Mouse (Mus musculus): ENCODE results near the gene Wdhd1.

DNA sequence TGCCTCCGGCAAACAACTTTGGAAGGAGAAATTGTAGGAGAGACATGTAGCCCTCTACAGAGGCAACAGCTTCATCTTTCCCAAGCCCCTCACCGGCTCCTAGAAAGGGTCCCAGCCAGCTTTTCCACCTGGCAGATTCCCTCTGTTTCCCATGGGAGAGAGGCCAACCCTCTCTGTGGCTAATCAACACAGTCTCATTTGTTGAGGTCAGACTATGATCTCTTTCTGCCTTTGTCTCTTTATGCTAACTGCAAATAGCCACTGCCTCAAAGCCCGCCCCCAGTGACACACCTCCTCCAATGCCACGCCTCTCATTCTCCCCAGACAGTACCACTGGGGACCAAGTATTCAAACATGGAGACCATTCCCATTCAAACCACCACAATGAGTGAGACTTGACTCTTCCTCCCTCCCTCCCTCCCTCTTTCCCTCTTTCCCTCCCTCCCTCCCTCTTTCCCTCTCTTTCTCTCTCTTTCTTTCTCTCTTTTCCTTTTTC, 66.9 kb downstream of the Wdhd1 start:
- TF ChIP-seq USF2 (IDR thresholded peaks at IDR 0.05; ENCODE audit: borderline replicate concordance in 1 of 2, insufficient read depth in 1 of 2, low read depth in 1 of 2, low read length in 2 of 2), result no peak
- TF ChIP-seq CTCF (IDR thresholded peaks at IDR 0.05 in 2 of 3, conservative IDR thresholded peaks at IDR 0.05 in 1 of 3; ENCODE audit: control insufficient read depth in 1 of 3, insufficient read depth in 1 of 3, low read depth in 2 of 3, low read length in 3 of 3, poor library complexity in 1 of 3, severe bottlenecking in 1 of 3), result no peak
- no peak for TF ChIP-seq POLR2A (IDR thresholded peaks at IDR 0.05; ENCODE audit: control insufficient read depth in 1 of 2, insufficient read depth in 1 of 2, low read depth in 1 of 2, low read length in 2 of 2, poor library complexity in 1 of 2)
- no peak for TF ChIP-seq ZMIZ1 (IDR thresholded peaks at IDR 0.05; ENCODE audit: low read depth, low read length)
- no peak for TF ChIP-seq GATA1 (IDR thresholded peaks at IDR 0.05; ENCODE audit: low read depth, low read length)
